Mouse (Mus musculus): ENCODE measurements at regions not wholly inside any gene's neighbourhood (a gene's known extent, or its start where the extent isn't known, plus 50 kb on each side); places are given as distances from the start of the nearest gene placed in this dataset.
A peak's percentile ranks its signal among the peaks of the same experiment; 100 is the strongest.

GRCm38 (mm10) chr6:118285246-118285645 is 87.7 kb upstream of the Ret start:
- no peak for DNase-seq

- no peak for DNase-seq
Observed at GRCm38 (mm10) chr6:118283949-118284568, 86.5 kb upstream of the Ret start.

GRCm38 (mm10) chr6:118263951-118264350 is 66.4 kb upstream of the Ret start:
- no peak for DNase-seq

GRCm38 (mm10) chr6:118259881-118260280 is 62.4 kb upstream of the Ret start:
- DNase-seq: no peak

- no peak for DNase-seq
Observed at GRCm38 (mm10) chr6:118254871-118255270, 57.4 kb upstream of the Ret start.

- peak; percentile 4 for DNase-seq
Observed at GRCm38 (mm10) chr6:118252711-118253110, 55.2 kb upstream of the Ret start.

GRCm38 (mm10) chr6:118251131-118251530 is 53.6 kb upstream of the Ret start:
- no peak for DNase-seq

GRCm38 (mm10) chr6:118250006-118250405 is 52.5 kb upstream of the Ret start:
- no peak for DNase-seq

All from lung, postnatal 14 days (tissue).